Mouse (Mus musculus): Measurements from ENCODE around the gene Cavin4. TPM values are rescaled to one million over a fixed set of nuclear protein-coding genes. Genes with fewer than 3 reads are reported as not detected.
"Not testable (repeated sequence)": the region's sequence is repeated elsewhere in the genome, so short reads cannot be mapped to it uniquely, and the experiment has no call there.

Gene Cavin4
- total RNA-seq, 2 experiments from 2014 or later = 96.1 to 134 TPM

GRCm38 (mm10) chr4:48664021-48664420 lies 707 bp downstream of the Cavin4 start:
- DNase-seq = no peak
- intact Hi-C loops (cut with DNase I) = no loop called here

- DNase-seq = no peak
- intact Hi-C loops (cut with DNase I) = loop anchor here (5.0 kb wide), 1 partner anchor 125 kb away; no protein-coding TSS in a partner anchor
Observed at GRCm38 (mm10) chr4:48667279-48667678, 4.0 kb downstream of the Cavin4 start.

- intact Hi-C loops (cut with DNase I) = no loop called here
- no peak for DNase-seq
Observed at GRCm38 (mm10) chr4:48672915-48673314, 9.6 kb downstream of the Cavin4 start.

- intact Hi-C loops (cut with DNase I) = no loop called here
- no peak for DNase-seq
Observed at GRCm38 (mm10) chr4:48674412-48674811, 11.1 kb downstream of the Cavin4 start.

- no peak for DNase-seq
- intact Hi-C loops (cut with DNase I) = loop anchor here (5.0 kb wide), 2 partner anchors 89 to 199 kb away; partner anchors contain the start of gene Tmeff1
Observed at GRCm38 (mm10) chr4:48676570-48677185, 13.4 kb downstream of the Cavin4 start.

- no peak for DNase-seq
- intact Hi-C loops (cut with DNase I) = loop anchor here (5.0 kb wide), 2 partner anchors 90 to 200 kb away; partner anchors contain the start of gene Tmeff1
Observed at GRCm38 (mm10) chr4:48677276-48677675, 14.0 kb downstream of the Cavin4 start.

- DNase-seq = no peak
- intact Hi-C loops (cut with DNase I) = loop anchor here (5.0 kb wide), 2 partner anchors 91 to 201 kb away; partner anchors contain the start of gene Tmeff1
Observed at GRCm38 (mm10) chr4:48677812-48678211, 14.5 kb downstream of the Cavin4 start.

GRCm38 (mm10) chr4:48678793-48679192 lies 15.5 kb downstream of the Cavin4 start:
- intact Hi-C loops (cut with DNase I) = loop anchor here (5.0 kb wide), 2 partner anchors 91 to 201 kb away; partner anchors contain the start of gene Tmeff1
- DNase-seq = no peak

GRCm38 (mm10) chr4:48679728-48680127 lies 16.4 kb downstream of the Cavin4 start:
- intact Hi-C loops (cut with DNase I) = loop anchor here (5.0 kb wide), 2 partner anchors 92 to 202 kb away; partner anchors contain the start of gene Tmeff1
- DNase-seq = not testable (repeated sequence)

- intact Hi-C loops (cut with DNase I) = no loop called here
- DNase-seq = no peak
Observed at GRCm38 (mm10) chr4:48680214-48680613, 16.9 kb downstream of the Cavin4 start.

GRCm38 (mm10) chr4:48680648-48681343 lies 17.5 kb downstream of the Cavin4 start:
- DNase-seq = no peak
- intact Hi-C loops (cut with DNase I) = no loop called here

- intact Hi-C loops (cut with DNase I) = no loop called here
- DNase-seq = no peak
Observed at GRCm38 (mm10) chr4:48683126-48683525, 19.8 kb downstream of the Cavin4 start.

- DNase-seq; intact Hi-C loops (cut with DNase I): not testable (repeated sequence)
Observed at GRCm38 (mm10) chr4:48683633-48684209, 20.4 kb downstream of the Cavin4 start.

- intact Hi-C loops (cut with DNase I) = no loop called here
Observed at GRCm38 (mm10) chr4:48684593-48685187, 21.4 kb downstream of the Cavin4 start.

GRCm38 (mm10) chr4:48688148-48688547 lies 24.8 kb downstream of the Cavin4 start:
- DNase-seq = no peak
- intact Hi-C loops (cut with DNase I) = no loop called here

More at GRCm38 (mm10) chr4:48684593-48685187, 21.4 kb downstream of the Cavin4 start:
- no peak for DNase-seq

- peak in 1 of 2 experiments; percentile 24 for DNase-seq
- intact Hi-C loops (cut with DNase I) = loop anchor here (5.0 kb wide), 1 partner anchor 82 kb away; no protein-coding TSS in a partner anchor
Observed at GRCm38 (mm10) chr4:48690640-48691039, 27.3 kb downstream of the Cavin4 start.

GRCm38 (mm10) chr4:48691793-48692437 lies 28.6 kb downstream of the Cavin4 start:
- DNase-seq = no peak
- intact Hi-C loops (cut with DNase I) = loop anchor here (5.0 kb wide), 1 partner anchor 80 kb away; no protein-coding TSS in a partner anchor

GRCm38 (mm10) chr4:48692736-48693292 lies 29.5 kb downstream of the Cavin4 start:
- intact Hi-C loops (cut with DNase I) = loop anchor here (5.0 kb wide), 1 partner anchor 79 kb away; no protein-coding TSS in a partner anchor
- no peak for DNase-seq

- intact Hi-C loops (cut with DNase I) = no loop called here
- no peak for DNase-seq
Observed at GRCm38 (mm10) chr4:48696706-48697105, 33.4 kb downstream of the Cavin4 start.

- intact Hi-C loops (cut with DNase I) = no loop called here
Observed at GRCm38 (mm10) chr4:48697302-48697701, 34.0 kb downstream of the Cavin4 start.

More at GRCm38 (mm10) chr4:48697302-48697701, 34.0 kb downstream of the Cavin4 start:
- DNase-seq = no peak
